ENCODE assay signal across 8 mouse cellular contexts in the genomic region with DNA sequence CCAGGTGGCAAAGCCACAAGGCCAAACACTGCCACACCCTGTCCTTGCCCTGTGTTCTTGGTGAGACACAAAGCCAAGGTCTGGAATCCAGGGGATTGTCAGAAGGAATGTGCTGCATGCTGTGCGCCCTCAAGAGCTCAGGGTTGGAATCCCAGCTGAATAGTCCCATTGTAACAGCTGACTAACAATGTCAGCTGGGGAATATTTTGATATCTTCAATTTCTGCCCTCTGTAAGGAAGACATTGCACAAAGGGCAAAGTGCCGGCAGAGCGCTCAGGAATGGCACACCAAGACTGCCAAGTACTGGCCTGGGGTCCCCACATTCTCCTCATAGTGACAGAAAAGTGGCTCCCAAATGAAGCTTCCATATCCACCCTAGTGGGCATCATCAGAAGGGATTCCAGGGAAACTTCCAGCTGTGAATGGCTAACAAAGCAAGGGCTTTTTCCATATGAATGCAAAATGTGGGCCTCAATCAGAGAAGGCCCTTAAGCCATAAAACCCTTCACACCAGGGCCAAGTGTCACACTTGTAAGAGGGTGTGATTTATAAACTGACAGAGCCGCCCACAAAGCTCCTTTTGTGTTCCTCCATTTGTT. TPM values are rescaled to one million over a fixed set of nuclear protein-coding genes. Genes with fewer than 3 reads are reported as not detected.
DNase-seq lines count a peak whose midpoint lies in the region; ATAC-seq and TF ChIP-seq lines count a peak whose summit lies in the region.

No protein-coding gene starts in this region.

- H3K9ac ChIP-seq in heart, embryonic 15.5 days, result no peak overlapping the region
- H3K9ac ChIP-seq in lung, embryonic 14.5 days, result no peak overlapping the region

- peaks cover 90% of the 10 kb centered on the region for H3K36me3 ChIP-seq in heart, embryonic 10.5 days
- H3K36me3 ChIP-seq in heart, embryonic 15.5 days, result peaks cover 45% of the 10 kb centered on the region
- H3K36me3 ChIP-seq in lung, embryonic 14.5 days (ENCODE audit: insufficient read depth), result peaks cover 86% of the 10 kb centered on the region

- H3K27ac ChIP-seq in heart, embryonic 10.5 days, result peak overlapping the region; percentile 42; the same call in 1 of the 2 replicates
- H3K27ac ChIP-seq in heart, embryonic 15.5 days, result peak overlapping the region; percentile 44
- H3K27ac ChIP-seq in lung, embryonic 14.5 days (ENCODE audit: low read depth), result 0 out of 2 replicates have a peak overlapping the region, but pooled peaks have one; percentile 5

- no peaks in the 10 kb centered on the region for H3K27me3 ChIP-seq in heart, embryonic 10.5 days (ENCODE audit: insufficient read depth, poor library complexity, severe bottlenecking)
- no peaks in the 10 kb centered on the region for H3K27me3 ChIP-seq in heart, embryonic 15.5 days
- no peaks in the 10 kb centered on the region for H3K27me3 ChIP-seq in lung, embryonic 14.5 days (ENCODE audit: insufficient read depth, low read length)

- peaks cover 5% of the 10 kb centered on the region; the same call in 1 of the 2 replicates for H3K4me1 ChIP-seq in heart, embryonic 10.5 days
- H3K4me1 ChIP-seq in heart, embryonic 15.5 days (replicated peaks), result peaks cover 18% of the 10 kb centered on the region
- peaks cover 4% of the 10 kb centered on the region; the same call in 1 of the 2 replicates for H3K4me1 ChIP-seq in lung, embryonic 14.5 days (ENCODE audit: insufficient read depth)

- no peak overlapping the region for H3K4me3 ChIP-seq in heart, embryonic 10.5 days
- no peak overlapping the region for H3K4me3 ChIP-seq in heart, embryonic 15.5 days
- H3K4me3 ChIP-seq in lung, embryonic 14.5 days (ENCODE audit: low read depth, low read length), result no peak overlapping the region

- ATAC-seq in heart, embryonic 15.5 days (replicated peaks; ENCODE audit: insufficient number of reproducible peaks, insufficient read depth, low FRiP score, low read depth), result no peak
- ATAC-seq in lung, embryonic 14.5 days (ENCODE audit: insufficient read depth), result no peak

- no peak overlapping the region for H3K4me2 ChIP-seq in heart, embryonic 15.5 days
- H3K4me2 ChIP-seq in lung, embryonic 14.5 days, result no peak overlapping the region

- DNase-seq in heart, embryonic 10.5 days (ENCODE audit: low spot score), result no peak
- no peak for DNase-seq in heart, adult 11 months
- peak; percentile 96 for DNase-seq in ZHBTc4 (ENCODE audit: low read depth, low spot score)
- peak; percentile 9 for DNase-seq in lung, embryonic 14.5 days
- DNase-seq in right cerebral cortex, postnatal 10 days (ENCODE audit: low spot score in 2 of 2), result no peak
- DNase-seq in urinary bladder, postnatal 25 days (ENCODE audit: low spot score), result no peak
- no peak for DNase-seq in urinary bladder, adult 2 months (ENCODE audit: low spot score)

- H3K9me3 ChIP-seq in heart, embryonic 10.5 days, result no peaks in the 10 kb centered on the region
- H3K9me3 ChIP-seq in heart, embryonic 15.5 days (replicated peaks), result no peaks in the 10 kb centered on the region
- no peaks in the 10 kb centered on the region for H3K9me3 ChIP-seq in lung, embryonic 14.5 days (ENCODE audit: low read depth, low read length)

- 73% methylated on average over 4 of the region's 4 CpGs for WGBS in heart, embryonic 10.5 days
- WGBS in heart, embryonic 15.5 days, result 52% methylated on average over 4 of the region's 4 CpGs
- 60% methylated on average over 4 of the region's 4 CpGs for WGBS in lung, embryonic 14.5 days

- TF ChIP-seq CTCF in lung, embryonic 14.5 days (IDR thresholded peaks at IDR 0.05; ENCODE audit: low read depth), result 0 out of 2 replicates have a peak, but pooled peaks have one; percentile 1

RNA-seq across cellular contexts. Expression of a gene that starts 22.6 kb away (rescaled TPM):
- polyA plus RNA-seq in heart, embryonic 10.5 days (2016; fragmentation: Nextera tagmentation; extraction: Ambion mirVana), result 302 and 359 TPM in 2 replicates
- 187 and 209 TPM in 2 replicates for polyA plus RNA-seq in heart, embryonic 15.5 days (2015; fragmentation: Nextera tagmentation; extraction: Ambion mirVana)
- polyA plus RNA-seq in lung, embryonic 14.5 days (2014; fragmentation: Nextera tagmentation; extraction: Ambion mirVana), result 356 and 365 TPM in 2 replicates
- 82.4 and 93.7 TPM in 2 replicates for polyA plus RNA-seq in urinary bladder, adult 2 months (2012; rRNA removed)

RNA-seq across cellular contexts. Expression of a gene that starts 35.7 kb away (rescaled TPM):
- polyA plus RNA-seq in heart, embryonic 10.5 days (2016; fragmentation: Nextera tagmentation; extraction: Ambion mirVana), result 12.9 and 19.4 TPM in 2 replicates
- polyA plus RNA-seq in heart, embryonic 15.5 days (2015; fragmentation: Nextera tagmentation; extraction: Ambion mirVana), result 7.9 and 13.2 TPM in 2 replicates
- 18.7 and 19.0 TPM in 2 replicates for polyA plus RNA-seq in lung, embryonic 14.5 days (2014; fragmentation: Nextera tagmentation; extraction: Ambion mirVana)
- 23.2 and 29.9 TPM in 2 replicates for polyA plus RNA-seq in urinary bladder, adult 2 months (2012; rRNA removed)

RNA-seq across cellular contexts. Expression of a gene that starts 56.8 kb away (rescaled TPM):
- 8.3 and 9.5 TPM in 2 replicates for polyA plus RNA-seq in heart, embryonic 10.5 days (2016; fragmentation: Nextera tagmentation; extraction: Ambion mirVana)
- polyA plus RNA-seq in heart, embryonic 15.5 days (2015; fragmentation: Nextera tagmentation; extraction: Ambion mirVana), result 6.6 and 6.9 TPM in 2 replicates
- 4.9 and 6.4 TPM in 2 replicates for polyA plus RNA-seq in lung, embryonic 14.5 days (2014; fragmentation: Nextera tagmentation; extraction: Ambion mirVana)
- 5.0 and 5.2 TPM in 2 replicates for polyA plus RNA-seq in urinary bladder, adult 2 months (2012; rRNA removed)

Comparison
In these comparisons a context has a peak if more than half of its experiments do, and no peak if none do; other contexts are left out.
1. DNase-seq: peak in ZHBTc4 (single experiment) and lung, embryonic 14.5 days (single experiment); none in heart, embryonic 10.5 days (single experiment), heart, adult 11 months (single experiment), right cerebral cortex, postnatal 10 days (0 of 2), urinary bladder, postnatal 25 days (single experiment) and urinary bladder, adult 2 months (single experiment).
2. Peak in every context shown above with its lines, with median percentiles within 50 percentile points of each other: H3K27ac ChIP-seq.